Mouse (Mus musculus) heart, embryonic 10.5 days (tissue): ENCODE results near the gene Tedc1. TPM values are rescaled to one million over a fixed set of nuclear protein-coding genes. Genes with fewer than 3 reads are reported as not detected.

Experiments
- DNase-seq: peaks from one replicate; pipeline ENCODE4 v3.0.0-alpha.2; 2017; ENCODE audit warnings: low spot score
- H3K27ac ChIP-seq: fragments of 300-500 bp; sonication (generic); 2 replicates; pipeline ENCODE4 v1.5.1; 2016; ENCODE audit warnings: mild to moderate bottlenecking
- H3K27me3 ChIP-seq: fragments of 300-500 bp; sonication (generic); 2 replicates; pipeline ENCODE4 v1.6.1; 2016; ENCODE audit warnings: mild to moderate bottlenecking; ENCODE audit not compliant: poor library complexity, insufficient read depth, severe bottlenecking
- H3K36me3 ChIP-seq: fragments of 300-500 bp; sonication (generic); 2 replicates; pipeline ENCODE4 v1.6.1; 2016; ENCODE audit warnings: mild to moderate bottlenecking, moderate library complexity
- H3K4me1 ChIP-seq: fragments of 300-500 bp; sonication (generic); 2 replicates; pipeline ENCODE4 v1.6.1; 2016; ENCODE audit warnings: mild to moderate bottlenecking
- H3K4me3 ChIP-seq: fragments of 300-500 bp; sonication (generic); 2 replicates; pipeline ENCODE4 v1.5.1; 2016; ENCODE audit warnings: mild to moderate bottlenecking, moderate library complexity
- H3K9me3 ChIP-seq: fragments of 300-500 bp; sonication (generic); 2 replicates; pipeline ENCODE4 v1.6.1; 2016; ENCODE audit warnings: mild to moderate bottlenecking, moderate library complexity
- WGBS: fragments of 180-500 bp; shearing (Covaris S2); methylation state at CpG from one replicate; pipeline ENCODE4 v1.1.7; 2016; 5-methylcytosine and 5-hydroxymethylcytosine counted together
- polyA plus RNA-seq: library from polyadenylated mRNA; unstranded; fragments of >200 nt; fragmentation: Nextera tagmentation; extraction: Ambion mirVana; gene quantifications from 2 replicates; pipeline ENCODE4 v1.2.1, GENCODE M21; 2016

The Tedc1 gene
- polyA plus RNA-seq, 1 experiment from 2014 or later: 32.7 TPM

GRCm38 (mm10) chr12:113203522-113203921 is 47.3 kb downstream of the Tedc1 start:
- Histone ChIP-seq H3K27ac (no peak overlapping the region), H3K4me3 (no peak overlapping the region), H3K4me1 (no peaks in the 10 kb centered on the region), H3K9me3 (peaks cover 5% of the 10 kb centered on the region; the same call in 1 of the 2 replicates), H3K36me3 (no peaks in the 10 kb centered on the region), H3K27me3 (no peaks in the 10 kb centered on the region)
- no peak for DNase-seq
- 76% methylated on average over 7 of the region's 7 CpGs for WGBS

GRCm38 (mm10) chr12:113205251-113205942 is 49.2 kb downstream of the Tedc1 start:
- Histone ChIP-seq H3K9me3 (peaks cover 5% of the 10 kb centered on the region; the same call in 1 of the 2 replicates), H3K4me1 (no peaks in the 10 kb centered on the region), H3K27me3 (no peaks in the 10 kb centered on the region), H3K36me3 (no peaks in the 10 kb centered on the region), H3K4me3 (no peak overlapping the region), H3K27ac (no peak overlapping the region)
- 78% methylated on average over 7 of the region's 7 CpGs for WGBS
- no peak for DNase-seq

GRCm38 (mm10) chr12:113207737-113208136 is 51.5 kb downstream of the Tedc1 start:
- no peaks in the 10 kb centered on the region for H3K36me3 ChIP-seq
- no peak overlapping the region for H3K4me3 ChIP-seq
- 73% methylated on average over 6 of the region's 6 CpGs for WGBS
- H3K4me1 ChIP-seq: no peaks in the 10 kb centered on the region
- no peak for DNase-seq
- H3K27ac ChIP-seq: no peak overlapping the region
- no peaks in the 10 kb centered on the region for H3K9me3 ChIP-seq
- no peaks in the 10 kb centered on the region for H3K27me3 ChIP-seq

GRCm38 (mm10) chr12:113210586-113211378 is 54.6 kb downstream of the Tedc1 start:
- Histone ChIP-seq H3K27me3 (no peaks in the 10 kb centered on the region), H3K27ac (no peak overlapping the region), H3K4me3 (no peak overlapping the region), H3K4me1 (no peaks in the 10 kb centered on the region), H3K36me3 (no peaks in the 10 kb centered on the region), H3K9me3 (no peaks in the 10 kb centered on the region)
- no peak for DNase-seq
- WGBS: 79% methylated on average over 17 of the region's 17 CpGs

GRCm38 (mm10) chr12:113211772-113212171 is 55.6 kb downstream of the Tedc1 start:
- no peaks in the 10 kb centered on the region for H3K4me1 ChIP-seq
- WGBS: 85% methylated on average over 5 of the region's 5 CpGs
- no peaks in the 10 kb centered on the region for H3K27me3 ChIP-seq
- DNase-seq: no peak
- H3K9me3 ChIP-seq: no peaks in the 10 kb centered on the region
- H3K4me3 ChIP-seq: no peak overlapping the region
- no peak overlapping the region for H3K27ac ChIP-seq
- H3K36me3 ChIP-seq: no peaks in the 10 kb centered on the region

GRCm38 (mm10) chr12:113212326-113212924 is 56.2 kb downstream of the Tedc1 start:
- H3K4me3 ChIP-seq: no peak overlapping the region
- no peaks in the 10 kb centered on the region for H3K9me3 ChIP-seq
- H3K36me3 ChIP-seq: no peaks in the 10 kb centered on the region
- 81% methylated on average over 10 of the region's 10 CpGs for WGBS
- DNase-seq: no peak
- H3K4me1 ChIP-seq: no peaks in the 10 kb centered on the region
- H3K27ac ChIP-seq: no peak overlapping the region
- no peaks in the 10 kb centered on the region for H3K27me3 ChIP-seq

- no peak overlapping the region for H3K4me3 ChIP-seq
- no peaks in the 10 kb centered on the region for H3K4me1 ChIP-seq
- no peak for DNase-seq
- no peaks in the 10 kb centered on the region for H3K9me3 ChIP-seq
- H3K27me3 ChIP-seq: no peaks in the 10 kb centered on the region
- no peak overlapping the region for H3K27ac ChIP-seq
- no peaks in the 10 kb centered on the region for H3K36me3 ChIP-seq
- 74% methylated on average over 2 of the region's 2 CpGs for WGBS
Measured at GRCm38 (mm10) chr12:113213226-113213625, 57.0 kb downstream of the Tedc1 start.

- Histone ChIP-seq H3K9me3 (no peaks in the 10 kb centered on the region), H3K27ac (no peak overlapping the region), H3K27me3 (no peaks in the 10 kb centered on the region), H3K4me1 (no peaks in the 10 kb centered on the region), H3K36me3 (no peaks in the 10 kb centered on the region), H3K4me3 (no peak overlapping the region)
- 80% methylated on average over 25 of the region's 25 CpGs for WGBS
- DNase-seq: no peak
Measured at GRCm38 (mm10) chr12:113214072-113214808, 58.0 kb downstream of the Tedc1 start.

GRCm38 (mm10) chr12:113214972-113215666 is 58.9 kb downstream of the Tedc1 start:
- Histone ChIP-seq H3K36me3 (no peaks in the 10 kb centered on the region), H3K4me1 (no peaks in the 10 kb centered on the region), H3K4me3 (no peak overlapping the region), H3K27me3 (no peaks in the 10 kb centered on the region), H3K27ac (no peak overlapping the region), H3K9me3 (no peaks in the 10 kb centered on the region)
- 78% methylated on average over 16 of the region's 16 CpGs for WGBS
- no peak for DNase-seq

Other genes starting within 250 kb of the Tedc1 start
- gene Jag2, start 226.6 kb upstream of the Tedc1 start, polyA plus RNA-seq: 2.0 and 3.6 TPM in 2 replicates
- 48.6 and 65.5 TPM in 2 replicates for gene Nudt14, start 214.3 kb upstream of the Tedc1 start, polyA plus RNA-seq
- gene Btbd6, start 179.9 kb upstream of the Tedc1 start, polyA plus RNA-seq: 22.3 and 23.6 TPM in 2 replicates
- 35.3 and 41.5 TPM in 2 replicates for gene Brf1, start 155.7 kb upstream of the Tedc1 start, polyA plus RNA-seq
- gene Pacs2, start 141.9 kb upstream of the Tedc1 start, polyA plus RNA-seq: 11.7 TPM in 2 replicates
- not detected in 2 replicates for gene Tex22, start 81.9 kb upstream of the Tedc1 start, polyA plus RNA-seq
- 12.0 and 17.5 TPM in 2 replicates for gene Mta1, start 58.1 kb upstream of the Tedc1 start, polyA plus RNA-seq
- gene Crip2, start 16.2 kb upstream of the Tedc1 start, polyA plus RNA-seq: 956 and 1,505 TPM in 2 replicates
- gene Crip1, start 10.1 kb upstream of the Tedc1 start, polyA plus RNA-seq: 511 and 613 TPM in 2 replicates
- 2.6 and 6.1 TPM in 2 replicates for gene Tmem121, start 29.5 kb downstream of the Tedc1 start, polyA plus RNA-seq